Mouse (Mus musculus) MEL (cell line): ENCODE results near the gene Icam5. TPM values are rescaled to one million over a fixed set of nuclear protein-coding genes. Genes with fewer than 3 reads are reported as not detected.

Experiments used
- DNase-seq: peaks from one replicate; pipeline ENCODE4 v3.0.0; 2011; ENCODE audit warnings: low read depth, low spot score
- H3K27ac ChIP-seq: 2 replicates; pipeline ENCODE4 v1.5.1; 2012; ENCODE audit warnings: low read depth, mild to moderate bottlenecking, control low read depth, low read length, moderate library complexity; ENCODE audit not compliant: control insufficient read depth
- H3K27me3 ChIP-seq, 2 experiments: fragments of 150-350 bp in 1 of 2; sonication (generic) in 1 of 2; 2 replicates each; pipeline ENCODE4 v1.6.1; 2012; ENCODE audit warnings: low read length in 2 of 2, mild to moderate bottlenecking in 2 of 2, improper control_type of control experiment in 1 of 2, moderate library complexity in 1 of 2; ENCODE audit not compliant: insufficient read depth in 2 of 2, control insufficient read depth in 1 of 2
- H3K36me3 ChIP-seq, 2 experiments: 2 replicates each; pipeline ENCODE4 v1.6.1; 2012 to 2014; ENCODE audit warnings: low read length in 2 of 2, improper control_type of control experiment in 1 of 2, inconsistent platforms in 1 of 2, mild to moderate bottlenecking in 1 of 2; ENCODE audit not compliant: insufficient read depth in 2 of 2, control insufficient read depth in 1 of 2
- H3K4me1 ChIP-seq, 2 experiments: fragments of 150-350 bp in 1 of 2; sonication (generic) in 1 of 2; 2 replicates each; pipeline ENCODE4 v1.6.1; 2012; ENCODE audit warnings: low read length in 2 of 2, improper control_type of control experiment in 1 of 2, mild to moderate bottlenecking in 1 of 2; ENCODE audit not compliant: insufficient read depth in 2 of 2, control insufficient read depth in 1 of 2
- H3K4me3 ChIP-seq, 2 experiments: fragments of 150-350 bp in 1 of 2; sonication (generic) in 1 of 2; 2 replicates each; pipeline ENCODE4 v1.5.1; 2012; ENCODE audit warnings: low read depth in 2 of 2, low read length in 2 of 2, mild to moderate bottlenecking in 2 of 2, moderate library complexity in 2 of 2, control low read depth in 1 of 2, improper control_type of control experiment in 1 of 2; ENCODE audit not compliant: control insufficient read depth in 1 of 2, insufficient read depth in 1 of 2
- H3K79me2 ChIP-seq: 2 replicates; pipeline ENCODE4 v1.6.1; 2012; ENCODE audit warnings: mild to moderate bottlenecking, low read length, moderate library complexity; ENCODE audit not compliant: control insufficient read depth, poor library complexity, insufficient read depth
- H3K9ac ChIP-seq: 2 replicates; pipeline ENCODE4 v1.6.1; 2012; ENCODE audit warnings: low read depth, mild to moderate bottlenecking, control low read depth, low read length, moderate library complexity; ENCODE audit not compliant: control insufficient read depth, poor library complexity, severe bottlenecking
- H3K9me3 ChIP-seq: fragments of 150-350 bp; sonication (generic); replicated peaks from 2 replicates; pipeline ENCODE4 v1.6.1; 2012; ENCODE audit warnings: mild to moderate bottlenecking, low read length, improper control_type of control experiment, moderate library complexity; ENCODE audit not compliant: insufficient read depth
- ELF1 ChIP-seq: IDR thresholded peaks from 2 replicates; pipeline ENCODE4 v1.6.1; 2014; ENCODE audit warnings: low read depth, mild to moderate bottlenecking, inconsistent platforms, low read length, improper control_type of control experiment, moderate library complexity
- ETS1 ChIP-seq: IDR thresholded peaks from 2 replicates; pipeline ENCODE4 v1.6.1; 2012; ENCODE audit warnings: low read depth, mild to moderate bottlenecking, inconsistent platforms, low read length, improper control_type of control experiment, moderate library complexity
- GABPA ChIP-seq: IDR thresholded peaks from 2 replicates; pipeline ENCODE4 v1.6.1; 2012; ENCODE audit warnings: low read depth, mild to moderate bottlenecking, inconsistent platforms, low read length, improper control_type of control experiment, moderate library complexity
- GATA1 ChIP-seq: IDR thresholded peaks from 2 replicates; pipeline ENCODE4 v1.6.1; 2011; ENCODE audit warnings: low read depth, low read length, improper control_type of control experiment
- HCFC1 ChIP-seq: IDR thresholded peaks from 2 replicates; pipeline ENCODE4 v1.6.1; 2012; ENCODE audit warnings: low read depth, mild to moderate bottlenecking, inconsistent platforms, low read length, improper control_type of control experiment, moderate library complexity
- JUND ChIP-seq: IDR thresholded peaks from 2 replicates; pipeline ENCODE4 v1.6.1; 2011; ENCODE audit warnings: low read depth, mild to moderate bottlenecking, improper control_type of control experiment, low read length
- MAX ChIP-seq: IDR thresholded peaks from 2 replicates; pipeline ENCODE4 v1.6.1; 2011; ENCODE audit warnings: low read length, improper control_type of control experiment
- MEF2A ChIP-seq: IDR thresholded peaks from 2 replicates; pipeline ENCODE4 v1.6.1; 2014; ENCODE audit warnings: low read depth, mild to moderate bottlenecking, inconsistent platforms, low read length, improper control_type of control experiment; ENCODE audit not compliant: poor library complexity, insufficient replicate concordance, severe bottlenecking; ENCODE audit errors: extremely low read depth
- MXI1 ChIP-seq: IDR thresholded peaks from 2 replicates; pipeline ENCODE4 v1.6.1; 2011; ENCODE audit warnings: mild to moderate bottlenecking, low read depth, low read length, improper control_type of control experiment
- NRF1 ChIP-seq: IDR thresholded peaks from 2 replicates; pipeline ENCODE4 v1.6.1; 2014; ENCODE audit warnings: low read depth, mild to moderate bottlenecking, inconsistent platforms, low read length, improper control_type of control experiment, moderate library complexity; ENCODE audit not compliant: poor library complexity, insufficient read depth, severe bottlenecking
- POLR2A ChIP-seq, 2 experiments: IDR thresholded peaks; 2 replicates each; pipeline ENCODE4 v1.6.1; 2011 to 2012; ENCODE audit warnings: low read length in 2 of 2, mild to moderate bottlenecking in 2 of 2, control low read depth in 1 of 2, improper control_type of control experiment in 1 of 2, low read depth in 1 of 2, moderate library complexity in 1 of 2; ENCODE audit not compliant: control insufficient read depth in 1 of 2, insufficient read depth in 1 of 2, poor library complexity in 1 of 2
- POLR2AphosphoS5 ChIP-seq: IDR thresholded peaks from 2 replicates; pipeline ENCODE4 v1.6.1; 2012; ENCODE audit warnings: low read depth, borderline replicate concordance, mild to moderate bottlenecking, inconsistent platforms, low read length, moderate library complexity, mixed read lengths
- RAD21 ChIP-seq: IDR thresholded peaks from 2 replicates; pipeline ENCODE4 v1.6.1; 2011; ENCODE audit warnings: mild to moderate bottlenecking, low read depth, low read length, improper control_type of control experiment
- RCOR1 ChIP-seq: IDR thresholded peaks from 2 replicates; pipeline ENCODE4 v1.6.1; 2012; ENCODE audit warnings: low read depth, mild to moderate bottlenecking, inconsistent platforms, low read length, improper control_type of control experiment
- TBP ChIP-seq: IDR thresholded peaks from 2 replicates; pipeline ENCODE4 v1.8.0; 2011; ENCODE audit warnings: low read depth, low read length, improper control_type of control experiment
- TCF12 ChIP-seq: IDR thresholded peaks from 2 replicates; pipeline ENCODE4 v1.6.1; 2014; ENCODE audit warnings: low read depth, mild to moderate bottlenecking, inconsistent platforms, low read length, improper control_type of control experiment, moderate library complexity
- USF2 ChIP-seq, 2 experiments: IDR thresholded peaks; 2 replicates each; pipeline ENCODE4 v1.6.1; 2011 to 2012; ENCODE audit warnings: improper control_type of control experiment in 2 of 2, low read length in 2 of 2, borderline replicate concordance in 1 of 2, inconsistent platforms in 1 of 2, low read depth in 1 of 2, mild to moderate bottlenecking in 1 of 2; ENCODE audit not compliant: insufficient read depth in 1 of 2
- ZC3H11A ChIP-seq: IDR thresholded peaks from 2 replicates; pipeline ENCODE4 v1.6.1; 2012; ENCODE audit warnings: low read depth, mild to moderate bottlenecking, inconsistent platforms, low read length, improper control_type of control experiment
- ZKSCAN1 ChIP-seq: IDR thresholded peaks from 2 replicates; pipeline ENCODE4 v1.6.1; 2012; ENCODE audit warnings: low read depth, mild to moderate bottlenecking, inconsistent platforms, low read length, improper control_type of control experiment, moderate library complexity
- ZMIZ1 ChIP-seq: IDR thresholded peaks from 2 replicates; pipeline ENCODE4 v1.6.1; 2012; ENCODE audit warnings: low read depth, mild to moderate bottlenecking, inconsistent platforms, low read length, improper control_type of control experiment, moderate library complexity
- polyA plus RNA-seq, 2 experiments: library from polyadenylated mRNA; stranded (reverse) in 1 of 2; unstranded in 1 of 2; fragments of >175 nt in 1 of 2; fragments of >200 nt in 1 of 2; gene quantifications; 2 replicates each; pipeline versions ENCODE4 v1.2.1 to v1.2.4; 2012; ENCODE audit warnings: low replicate concordance in 2 of 2, low read depth in 1 of 2; ENCODE audit not compliant: insufficient read length in 2 of 2, insufficient read depth in 1 of 2, missing spikeins in 1 of 2
- total RNA-seq: library from RNA; depleted of rRNA; stranded (reverse); fragments of 300-350 nt; gene quantifications from 2 replicates; pipeline ENCODE4 v1.2.3, GENCODE M21; 2012

Icam5 gene
- total and polyA plus RNA-seq, 3 experiments, result 4.8 to 9.5 TPM; not detected in 1

- peaks cover 0 to 8% of the 10 kb centered on the region in 2 experiments; a peak in 2 of 4 replicates for H3K36me3 ChIP-seq
- no peak for DNase-seq
- H3K9ac ChIP-seq, result no peak overlapping the region
- peaks cover 5 to 13% of the 10 kb centered on the region in 2 experiments; a peak in 2 of 4 replicates for H3K27me3 ChIP-seq
- no peak overlapping the region for H3K27ac ChIP-seq
- TF ChIP-seq MXI1 (no peak), GATA1 (no peak), ETS1 (no peak), ELF1 (no peak), RAD21 (no peak), MAX (no peak), ZMIZ1 (no peak), NRF1 (no peak), GABPA (no peak), TBP (no peak), POLR2A (IDR thresholded peaks at IDR 0.05; ENCODE audit: control insufficient read depth in 1 of 2, insufficient read depth in 1 of 2, low read depth in 1 of 2, low read length in 2 of 2, poor library complexity in 1 of 2) (no peak), RCOR1 (no peak), HCFC1 (no peak), POLR2AphosphoS5 (no peak), ZKSCAN1 (no peak), ZC3H11A (no peak), JUND (no peak), MEF2A (no peak), TCF12 (no peak), USF2 (IDR thresholded peaks at IDR 0.05; ENCODE audit: borderline replicate concordance in 1 of 2, insufficient read depth in 1 of 2, low read depth in 1 of 2, low read length in 2 of 2) (no peak)
- no peak overlapping the region for H3K4me3 ChIP-seq
- H3K9me3 ChIP-seq, result no peaks in the 10 kb centered on the region
- peaks cover 3 to 7% of the 10 kb centered on the region in 2 experiments; a peak in 3 of 4 replicates for H3K4me1 ChIP-seq
- no peaks in the 10 kb centered on the region for H3K79me2 ChIP-seq
Measured at GRCm38 (mm10) chr9:20987953-20988352, 43.9 kb upstream of the Icam5 start.

GRCm38 (mm10) chr9:20990861-20991260, 41.0 kb upstream of the Icam5 start:
- Histone ChIP-seq H3K36me3 (no peaks in the 10 kb centered on the region), H3K9me3 (no peaks in the 10 kb centered on the region), H3K4me3 (no peak overlapping the region), H3K27me3 (peaks cover 5 to 12% of the 10 kb centered on the region in 2 experiments; a peak in 2 of 4 replicates), H3K79me2 (no peaks in the 10 kb centered on the region), H3K9ac (no peak overlapping the region), H3K4me1 (no peaks in the 10 kb centered on the region), H3K27ac (no peak overlapping the region)
- no peak for TF ChIP-seq ELF1
- no peak for TF ChIP-seq USF2 (IDR thresholded peaks at IDR 0.05; ENCODE audit: borderline replicate concordance in 1 of 2, insufficient read depth in 1 of 2, low read depth in 1 of 2, low read length in 2 of 2)
- no peak for TF ChIP-seq GABPA
- DNase-seq, result no peak
